Mouse (Mus musculus) heart, postnatal 0 days (tissue): Measurements from ENCODE around the gene Wwox.

Source experiments
- CTCF ChIP-seq: IDR thresholded peaks from 2 replicates; pipeline ENCODE4 v1.5.1; 2016; ENCODE audit warnings: antibody characterized with exemption, control low read depth, low read depth
- EP300 ChIP-seq: IDR thresholded peaks from 2 replicates; pipeline ENCODE4 v1.6.1; 2016; ENCODE audit warnings: antibody characterized with exemption, low read depth

- TF ChIP-seq EP300 (no peak), CTCF (no peak)
Observed at GRCm38 (mm10) chr8:114625402-114625801, 185.9 kb downstream of the Wwox start.
